Mouse (Mus musculus) liver, postnatal 0 days (tissue): ENCODE measurements at regions not wholly inside any gene's neighbourhood (a gene's known extent, or its start where the extent isn't known, plus 50 kb on each side); places are given as distances from the start of the nearest gene placed in this dataset.

Source experiments
- CTCF ChIP-seq: sonication (generic); IDR thresholded peaks from 2 replicates; pipeline ENCODE4 v1.5.1; 2016; ENCODE audit warnings: antibody characterized with exemption, low read depth
- EP300 ChIP-seq: IDR thresholded peaks from 2 replicates; pipeline ENCODE4 v1.6.1; 2016; ENCODE audit warnings: antibody characterized with exemption, low read depth, mild to moderate bottlenecking

DNA sequence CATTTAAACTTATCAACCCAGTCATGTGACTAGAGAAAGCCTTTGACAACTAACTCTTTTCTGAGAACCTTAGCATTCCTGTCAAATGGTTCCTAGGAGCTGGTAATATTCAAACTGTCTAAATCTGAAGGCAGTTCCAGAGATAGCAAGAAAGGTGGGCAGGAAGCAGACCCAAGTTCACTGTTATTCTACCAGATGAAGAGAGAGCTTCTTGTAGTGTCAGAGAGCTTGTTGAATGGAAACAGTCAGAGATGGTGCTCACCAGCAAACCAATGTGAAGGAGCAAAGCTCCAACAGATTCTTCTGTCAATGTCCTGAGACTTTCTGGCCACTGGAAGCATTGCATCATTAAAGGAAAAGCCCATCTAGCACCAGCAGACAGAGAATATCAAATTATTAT is 251.8 kb upstream of the Kcnh8 start:
- TF ChIP-seq CTCF (no peak), EP300 (no peak)
